Mouse (Mus musculus) E14TG2a.4 (cell line): ENCODE measurements around the gene Olfr1252.

Source experiments
- H3K27me3 ChIP-seq: 2 replicates; pipeline ENCODE4 v1.6.1; 2014; ENCODE audit warnings: low read length, control low read depth; ENCODE audit not compliant: insufficient read depth
- H3K36me3 ChIP-seq: 2 replicates; pipeline ENCODE4 v1.6.1; 2014; ENCODE audit warnings: low read length, control low read depth; ENCODE audit not compliant: insufficient read depth
- H3K4me1 ChIP-seq: replicated peaks from 2 replicates; pipeline ENCODE4 v1.6.1; 2014; ENCODE audit warnings: low read depth, low read length, control low read depth
- H3K4me3 ChIP-seq: replicated peaks from 2 replicates; pipeline ENCODE4 v1.5.1; 2014; ENCODE audit warnings: mild to moderate bottlenecking, low read length
- H3K9me3 ChIP-seq: 2 replicates; pipeline ENCODE4 v1.6.1; 2014; ENCODE audit warnings: low read length, control low read depth
- CTCF ChIP-seq: conservative IDR thresholded peaks from 2 replicates; pipeline ENCODE4 v1.5.1; 2014; ENCODE audit warnings: low read length
- NANOG ChIP-seq: IDR thresholded peaks from 2 replicates; pipeline ENCODE4 v1.6.1; 2014; ENCODE audit warnings: borderline replicate concordance, low read length, mixed read lengths
- POU5F1 ChIP-seq: IDR thresholded peaks from 2 replicates; pipeline ENCODE4 v1.6.1; 2014; ENCODE audit warnings: low read length, borderline replicate concordance

The Olfr1252 gene

GRCm38 (mm10) chr2:89724912-89725311 lies at the start of gene Olfr1252:
Gene Olfr1252 (minus strand): TSS chr2:89725012.
- Histone ChIP-seq H3K36me3 (no peaks in the 10 kb centered on the region), H3K4me3 (no peak within 1 kb of the TSS), H3K27me3 (no peaks in the 10 kb centered on the region), H3K4me1 (no peaks in the 10 kb centered on the region), H3K9me3 (peaks cover 2% of the 10 kb centered on the region; the same call in 1 of the 2 replicates)
- TF ChIP-seq POU5F1 (no peak), NANOG (no peak), CTCF (no peak)

- Histone ChIP-seq H3K4me3 (no peak within 1 kb of the TSS), H3K4me1 (no peaks in the 10 kb centered on the region), H3K27me3 (no peaks in the 10 kb centered on the region), H3K9me3 (no peaks in the 10 kb centered on the region), H3K36me3 (no peaks in the 10 kb centered on the region)
- TF ChIP-seq CTCF (no peak), NANOG (no peak), POU5F1 (no peak)
Measured at GRCm38 (mm10) chr2:89756990-89757389, 32.2 kb upstream of the Olfr1252 start, which contains the start of gene Olfr1253. Gene Olfr1253 (minus strand): TSS chr2:89757090.

GRCm38 (mm10) chr2:89691980-89692379 lies 32.8 kb downstream of the Olfr1252 start:
- H3K4me3 ChIP-seq, result no peak overlapping the region
- H3K9me3 ChIP-seq, result no peaks in the 10 kb centered on the region
- no peaks in the 10 kb centered on the region for H3K27me3 ChIP-seq
- no peaks in the 10 kb centered on the region for H3K36me3 ChIP-seq
- no peak for TF ChIP-seq POU5F1
- TF ChIP-seq CTCF, result no peak
- no peak for TF ChIP-seq NANOG
- no peaks in the 10 kb centered on the region for H3K4me1 ChIP-seq

- H3K4me3 ChIP-seq, result no peak within 1 kb of the TSS
- no peaks in the 10 kb centered on the region for H3K4me1 ChIP-seq
- H3K27me3 ChIP-seq, result no peaks in the 10 kb centered on the region
- H3K36me3 ChIP-seq, result no peaks in the 10 kb centered on the region
- H3K9me3 ChIP-seq, result peaks cover 11% of the 10 kb centered on the region; the same call in 1 of the 2 replicates
- TF ChIP-seq NANOG (no peak), POU5F1 (no peak), CTCF (no peak)
Measured at GRCm38 (mm10) chr2:89671836-89672235, 53.0 kb downstream of the Olfr1252 start, which contains the start of gene Olfr1251. Gene Olfr1251 (minus strand): TSS chr2:89671936.
